Mouse (Mus musculus) ovary, postnatal 10 days (tissue): ENCODE data around the gene Gle1.

Source experiments
- DNase-seq: peaks from one replicate; pipeline ENCODE4 v3.0.0; 2022; ENCODE audit warnings: low spot score

Gle1 gene

DNA sequence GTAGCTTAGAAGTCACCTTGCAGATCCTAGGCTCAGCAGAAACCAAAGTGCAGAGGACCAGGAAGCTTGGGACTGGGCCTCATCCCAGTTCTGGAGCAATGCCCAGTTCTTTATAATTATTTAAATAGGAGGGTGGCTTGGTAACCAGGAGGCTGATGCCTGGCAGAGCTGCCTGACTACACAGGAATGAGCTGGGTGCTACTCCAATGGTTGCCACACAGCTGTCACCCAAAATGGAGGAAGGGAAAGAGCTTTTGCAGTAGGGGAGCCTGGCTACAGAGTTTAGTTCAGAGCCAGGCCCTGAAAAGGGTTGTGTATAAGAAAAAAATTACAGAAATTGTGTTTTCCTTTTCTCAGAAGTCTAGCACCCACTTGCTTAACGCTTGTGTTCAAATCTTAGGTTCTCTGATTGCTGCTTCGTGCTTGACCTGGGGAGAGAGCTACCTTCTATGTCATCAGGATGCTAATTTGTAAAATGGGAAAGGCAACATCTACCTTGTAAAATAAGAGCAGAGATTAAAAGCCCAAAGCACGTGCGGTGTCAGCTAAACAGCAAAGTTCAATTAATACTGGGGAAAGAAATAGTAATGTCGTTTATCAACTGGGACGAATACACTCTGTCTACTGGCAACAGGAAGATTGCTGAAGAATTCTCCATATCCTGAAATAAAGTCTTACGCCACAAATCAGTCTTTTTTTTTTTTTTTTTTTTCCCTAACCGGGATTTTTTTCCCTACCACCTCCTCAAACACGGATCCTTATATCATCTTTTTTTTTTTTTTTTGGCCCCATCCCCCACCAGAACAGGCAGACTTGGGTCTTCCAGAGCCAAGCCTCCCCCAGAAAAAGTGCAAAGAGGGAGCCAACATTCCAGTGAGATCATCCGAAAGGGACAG, 29.4 kb downstream of the Gle1 start:
- DNase-seq = no peak

DNA sequence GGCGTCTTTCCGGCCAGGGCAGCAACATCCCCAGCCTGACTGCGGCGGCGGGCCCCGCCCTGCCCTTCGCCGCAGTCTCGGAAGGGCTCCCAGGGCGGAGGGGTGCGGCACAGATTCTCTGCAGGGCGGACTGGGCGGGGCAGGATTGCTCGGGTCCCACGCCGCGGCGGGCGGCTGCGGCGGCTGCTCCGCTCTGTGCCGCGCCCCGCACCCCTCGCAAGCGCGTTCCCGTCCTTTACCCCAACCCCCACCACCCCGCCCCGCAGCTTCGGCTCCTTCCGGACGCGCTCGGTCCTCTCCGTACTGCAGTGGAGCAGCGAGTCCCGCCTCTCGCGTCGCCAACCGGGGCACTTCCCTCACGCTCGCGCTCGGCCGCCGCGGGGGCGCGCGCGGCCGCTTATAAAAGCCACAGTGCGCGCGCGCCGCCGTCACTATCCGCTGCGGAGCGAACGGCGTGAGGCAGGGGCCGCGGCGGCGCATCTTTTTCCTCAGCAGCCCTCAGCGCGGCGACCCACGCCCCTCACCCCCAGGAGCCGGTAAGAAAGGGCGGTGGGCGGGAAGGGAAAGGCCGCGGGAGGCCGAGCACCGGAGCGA, 30.1 kb downstream of the Gle1 start, which contains the start of gene Sptan1:
Sptan1 (plus strand) TSS at position 311 of the 594 bp plus-strand sequence.
- DNase-seq = peak; percentile 93

DNA sequence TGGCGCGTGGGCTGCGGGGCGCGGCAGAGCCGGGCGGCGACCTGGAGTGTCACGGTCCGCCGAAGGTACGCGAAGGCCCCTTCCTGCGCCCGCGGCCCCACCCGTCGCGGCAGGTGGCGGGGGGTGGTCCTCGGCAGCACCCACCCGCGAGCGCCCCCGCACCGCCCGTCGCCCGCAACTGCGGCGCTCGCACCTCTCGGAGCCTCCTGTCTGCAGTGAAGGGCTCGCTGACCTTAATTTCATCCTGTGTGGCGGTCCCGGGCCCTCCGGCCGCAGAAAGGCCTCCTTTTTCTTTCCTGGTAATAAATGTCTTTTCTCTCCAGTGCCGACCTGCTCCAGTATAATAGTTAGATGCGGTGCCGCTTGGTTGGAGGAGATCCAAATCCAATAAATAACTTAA, 30.7 kb downstream of the Gle1 start:
- DNase-seq = peak; percentile 24

- no peak for DNase-seq
These were observed 31.6 kb downstream of the Gle1 start for GRCm38 (mm10) chr2:29966826-29967225.

GRCm38 (mm10) chr2:29967768-29968167, 32.5 kb downstream of the Gle1 start:
- no peak for DNase-seq

GRCm38 (mm10) chr2:29968638-29969037, 33.4 kb downstream of the Gle1 start:
- no peak for DNase-seq

DNA sequence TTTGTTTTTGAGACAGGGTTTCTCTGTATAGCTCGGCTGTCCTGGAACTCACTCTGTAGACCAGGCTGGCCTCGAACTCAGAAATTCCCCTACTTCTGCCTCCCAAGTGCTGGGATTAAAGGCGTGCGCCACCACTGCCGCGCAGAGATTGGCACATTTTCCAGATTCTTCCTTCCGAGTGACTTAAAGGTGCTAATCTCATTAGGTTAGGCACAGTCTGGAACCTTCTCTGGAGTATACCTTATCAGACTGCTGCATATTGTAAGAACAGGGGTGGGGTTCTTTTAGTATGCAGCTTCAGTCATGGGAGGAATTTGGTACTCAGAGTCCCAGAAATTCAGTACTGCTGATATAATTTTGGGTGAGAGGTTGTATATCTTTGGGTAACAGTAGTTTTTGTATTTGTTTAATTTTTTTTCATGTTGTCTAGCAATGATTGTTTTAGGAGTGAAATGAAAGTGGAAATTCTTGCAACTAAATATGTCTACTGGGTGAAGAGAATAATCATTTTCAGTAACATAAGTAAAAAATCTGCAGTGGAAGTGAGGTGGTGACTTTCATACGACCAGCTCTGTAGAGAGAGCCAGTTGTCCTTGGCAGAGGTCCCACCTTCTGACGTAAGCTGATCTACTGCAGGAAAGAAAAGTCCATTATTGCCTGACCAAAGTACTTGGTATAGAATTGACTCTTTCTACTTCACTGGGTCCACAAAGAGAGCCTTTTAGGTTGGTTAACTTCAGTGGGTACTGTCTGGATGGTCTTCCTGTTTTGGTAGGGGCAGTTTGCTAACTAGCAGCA, 36.8 kb downstream of the Gle1 start:
- no peak for DNase-seq

DNA sequence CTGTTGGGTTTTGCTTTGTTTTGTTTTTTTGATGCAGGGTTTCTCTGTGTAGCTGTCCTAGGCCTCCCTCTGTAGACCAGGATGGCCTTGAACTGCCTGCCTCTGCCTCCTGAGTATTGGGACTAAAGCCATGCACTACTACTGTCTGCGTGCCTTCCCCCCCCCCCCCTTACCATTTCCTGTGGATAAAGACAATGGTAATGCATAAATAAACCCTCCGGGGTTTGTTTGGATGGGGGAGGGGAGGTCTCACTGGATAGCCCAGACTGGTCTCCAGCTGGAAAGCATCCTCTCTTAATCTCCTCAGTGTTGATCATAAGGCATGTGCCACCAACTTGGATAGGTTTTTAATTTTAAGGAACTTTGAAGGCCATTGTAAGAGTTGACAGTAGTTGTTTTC, 38.3 kb downstream of the Gle1 start:
- no peak for DNase-seq

- DNase-seq = no peak
These were observed 42.1 kb downstream of the Gle1 start for GRCm38 (mm10) chr2:29977307-29977706.

GRCm38 (mm10) chr2:29980661-29981060, 45.4 kb downstream of the Gle1 start:
- no peak for DNase-seq

DNA sequence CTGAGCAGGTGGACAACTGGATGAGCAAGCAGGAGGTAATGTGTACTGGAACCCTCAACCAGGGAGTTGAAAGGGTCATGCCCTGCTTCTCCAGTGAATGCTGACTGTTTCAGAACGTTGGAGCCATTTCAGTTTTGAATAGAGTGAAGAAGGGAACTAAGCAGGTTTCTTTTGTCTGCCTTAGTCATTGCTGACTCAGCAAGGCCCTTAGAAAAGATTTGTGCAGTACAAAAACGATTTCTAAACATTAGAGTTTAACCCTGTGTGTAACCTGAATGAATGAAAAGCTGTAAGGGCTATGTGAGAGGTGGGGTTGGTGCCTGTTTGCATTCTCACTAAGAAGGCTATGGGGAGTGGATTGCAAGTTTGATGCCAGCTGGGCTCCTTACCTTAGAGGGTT, 56.7 kb downstream of the Gle1 start:
- no peak for DNase-seq

DNA sequence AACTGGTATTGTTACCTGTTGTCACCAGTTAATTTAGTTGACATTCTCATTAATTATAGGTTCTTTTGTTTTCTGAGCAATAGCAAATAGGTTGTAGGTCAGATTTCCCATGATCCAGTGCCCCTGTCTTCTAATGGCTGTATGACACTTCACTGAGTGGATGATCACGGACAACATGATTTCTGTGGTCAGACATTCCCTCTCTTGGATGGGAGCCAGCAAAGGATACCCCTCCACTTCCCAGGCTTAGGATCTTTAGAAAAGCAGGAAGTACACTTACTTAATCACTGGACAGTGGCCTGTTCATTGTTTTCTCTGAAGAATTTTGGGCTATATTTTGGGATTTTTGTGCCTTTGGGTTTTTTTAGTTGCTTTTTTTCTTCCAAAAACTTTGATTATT, 73.9 kb downstream of the Gle1 start:
- no peak for DNase-seq
